Mouse (Mus musculus) limb, embryonic 10.5 days (tissue): Measurements from ENCODE around the gene Ascc3. TPM values are rescaled to one million over a fixed set of nuclear protein-coding genes. Genes with fewer than 3 reads are reported as not detected.

Experiments used
- DNase-seq: peaks from one replicate; pipeline ENCODE4 v3.0.0-alpha.2; 2017; ENCODE audit warnings: low spot score
- H3K27ac ChIP-seq: fragments of 300-500 bp; sonication (generic); 2 replicates; pipeline ENCODE4 v1.5.1; 2016; ENCODE audit warnings: mild to moderate bottlenecking
- H3K27me3 ChIP-seq: fragments of 300-500 bp; sonication (generic); 2 replicates; pipeline ENCODE4 v1.6.1; 2016; ENCODE audit warnings: low read depth, mild to moderate bottlenecking; ENCODE audit not compliant: poor library complexity, severe bottlenecking
- H3K36me3 ChIP-seq: fragments of 300-500 bp; sonication (generic); 2 replicates; pipeline ENCODE4 v1.6.1; 2016; ENCODE audit warnings: mild to moderate bottlenecking, moderate library complexity
- H3K4me1 ChIP-seq: fragments of 300-500 bp; sonication (generic); 2 replicates; pipeline ENCODE4 v1.6.1; 2016
- H3K4me3 ChIP-seq: fragments of 300-500 bp; sonication (generic); 2 replicates; pipeline ENCODE4 v1.5.1; 2016; ENCODE audit warnings: mild to moderate bottlenecking, moderate library complexity
- H3K9me3 ChIP-seq: fragments of 300-500 bp; sonication (generic); replicated peaks from 2 replicates; pipeline ENCODE4 v1.6.1; 2016; ENCODE audit warnings: mild to moderate bottlenecking
- WGBS: fragments of 180-500 bp; shearing (Covaris S2); methylation state at CpG from one replicate; pipeline ENCODE4 v1.1.7; 2016; 5-methylcytosine and 5-hydroxymethylcytosine counted together
- polyA plus RNA-seq: library from polyadenylated mRNA; unstranded; fragments of >200 nt; fragmentation: Nextera tagmentation; extraction: Ambion mirVana; gene quantifications from 2 replicates; pipeline ENCODE4 v1.2.1, GENCODE M21; 2016

Gene Ascc3
- polyA plus RNA-seq, 1 experiment from 2014 or later = 15.9 TPM

- no peaks in the 10 kb centered on the region for H3K27me3 ChIP-seq
- no peak overlapping the region for H3K27ac ChIP-seq
- H3K4me1 ChIP-seq = no peaks in the 10 kb centered on the region
- H3K9me3 ChIP-seq = no peaks in the 10 kb centered on the region
- DNase-seq = no peak
- H3K4me3 ChIP-seq = no peak overlapping the region
- peaks cover 5% of the 10 kb centered on the region; the same call in 1 of the 2 replicates for H3K36me3 ChIP-seq
Measured at GRCm38 (mm10) chr10:50690324-50690723, 97.9 kb downstream of the Ascc3 start.

GRCm38 (mm10) chr10:50698836-50699433 lies 106.5 kb downstream of the Ascc3 start:
- WGBS = 63% methylated on average over 4 of the region's 4 CpGs
- no peak for DNase-seq
- no peaks in the 10 kb centered on the region for H3K36me3 ChIP-seq
- H3K9me3 ChIP-seq = no peaks in the 10 kb centered on the region
- no peaks in the 10 kb centered on the region for H3K27me3 ChIP-seq
- H3K4me1 ChIP-seq = no peaks in the 10 kb centered on the region
- no peak overlapping the region for H3K27ac ChIP-seq
- no peak overlapping the region for H3K4me3 ChIP-seq

DNA sequence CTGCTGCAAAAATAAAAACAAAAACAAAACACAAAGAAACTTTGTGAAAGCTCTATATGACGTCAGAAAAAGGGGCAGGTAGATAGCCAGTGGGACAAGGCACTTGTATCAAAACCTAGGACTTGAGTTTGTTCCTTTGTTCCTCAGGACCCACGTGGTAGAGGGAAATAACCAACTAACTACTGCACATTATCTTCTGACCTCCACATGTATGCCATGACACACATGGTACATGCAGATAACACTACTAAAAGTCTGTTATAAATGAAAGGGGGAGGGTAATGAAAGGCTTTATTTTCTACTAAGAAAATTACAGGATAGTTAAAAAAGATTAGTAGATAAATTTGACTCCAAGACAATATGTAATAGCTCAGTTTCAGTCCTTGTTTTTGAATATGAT lies 109.3 kb downstream of the Ascc3 start:
- no peak for DNase-seq
- no peak overlapping the region for H3K4me3 ChIP-seq
- no peaks in the 10 kb centered on the region for H3K9me3 ChIP-seq
- no peak overlapping the region for H3K27ac ChIP-seq
- no peaks in the 10 kb centered on the region for H3K4me1 ChIP-seq
- H3K27me3 ChIP-seq = no peaks in the 10 kb centered on the region
- whole genome bisulfite sequencing = 72% methylated on average over 2 of the region's 2 CpGs
- no peaks in the 10 kb centered on the region for H3K36me3 ChIP-seq

DNA sequence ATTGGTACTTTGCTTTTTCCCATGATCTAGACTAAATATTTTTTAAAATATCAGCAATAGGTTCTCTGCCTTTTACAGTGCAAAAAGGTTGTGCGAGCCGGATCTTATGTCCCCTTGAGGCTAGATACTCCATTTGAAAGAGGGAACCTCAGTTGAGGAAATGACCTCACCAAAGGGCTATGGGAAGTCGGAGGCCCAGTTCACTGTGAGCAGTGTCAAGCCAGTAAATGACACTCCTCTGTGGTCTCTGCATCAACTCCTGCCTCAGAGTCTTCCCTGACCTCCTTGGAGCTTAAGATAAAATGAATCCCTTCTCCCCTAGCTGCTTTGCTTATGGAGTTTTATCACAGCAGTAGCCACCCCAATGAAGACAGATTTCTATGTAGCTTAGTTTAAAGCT lies 109.9 kb downstream of the Ascc3 start:
- 88% methylated on average over 3 of the region's 3 CpGs for WGBS
- no peaks in the 10 kb centered on the region for H3K27me3 ChIP-seq
- no peak for DNase-seq
- no peaks in the 10 kb centered on the region for H3K9me3 ChIP-seq
- H3K27ac ChIP-seq = no peak overlapping the region
- no peak overlapping the region for H3K4me3 ChIP-seq
- no peaks in the 10 kb centered on the region for H3K36me3 ChIP-seq
- H3K4me1 ChIP-seq = no peaks in the 10 kb centered on the region

DNA sequence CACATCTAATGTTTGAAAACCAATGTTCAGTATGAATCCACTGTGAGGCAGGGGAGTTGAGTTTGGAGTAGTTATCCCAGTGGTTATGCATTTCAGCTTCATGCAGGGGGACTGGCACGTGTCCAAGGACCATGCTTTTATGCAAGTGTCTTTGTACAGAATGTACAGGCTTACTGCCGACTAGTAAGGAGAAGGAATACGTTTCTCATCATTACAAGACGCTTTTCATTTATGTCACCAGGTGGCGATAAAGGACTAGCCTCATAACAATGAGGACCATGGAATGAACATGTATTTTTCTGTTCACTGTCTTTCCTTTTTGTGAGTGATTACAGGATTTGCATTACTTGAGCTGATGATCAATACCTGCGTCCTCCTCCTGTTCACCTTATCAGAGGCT lies 111.7 kb downstream of the Ascc3 start:
- Histone ChIP-seq H3K27ac (no peak overlapping the region), H3K36me3 (0 out of 2 replicates have a peak, but pooled peaks cover 1% of the 10 kb centered on the region), H3K9me3 (no peaks in the 10 kb centered on the region), H3K4me1 (no peaks in the 10 kb centered on the region), H3K4me3 (no peak overlapping the region), H3K27me3 (no peaks in the 10 kb centered on the region)
- WGBS = 46% methylated on average over 6 of the region's 6 CpGs
- peak; percentile 30 for DNase-seq

DNA sequence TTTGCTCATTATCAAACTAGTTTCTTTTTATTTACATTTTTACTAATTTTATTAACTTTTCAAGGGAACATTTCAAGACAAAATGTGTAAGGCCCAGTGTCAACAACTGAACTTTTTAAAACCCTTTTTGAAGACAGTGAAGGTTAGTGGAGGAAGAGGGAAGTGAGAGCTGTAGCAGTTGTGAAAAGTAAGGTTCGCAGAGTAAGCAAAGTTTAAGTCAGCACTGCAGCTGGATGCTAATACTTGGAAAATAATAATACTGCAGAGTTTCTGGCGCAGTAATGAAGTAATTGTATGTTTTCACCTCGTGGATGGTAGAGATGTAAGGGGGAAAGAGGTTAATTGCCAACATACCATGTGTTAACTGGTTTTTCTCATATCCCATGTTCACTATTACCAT lies 112.4 kb downstream of the Ascc3 start:
- no peaks in the 10 kb centered on the region for H3K9me3 ChIP-seq
- no peak overlapping the region for H3K27ac ChIP-seq
- no peaks in the 10 kb centered on the region for H3K4me1 ChIP-seq
- 85% methylated on average over 3 of the region's 3 CpGs for WGBS
- no peak for DNase-seq
- no peak overlapping the region for H3K4me3 ChIP-seq
- no peaks in the 10 kb centered on the region for H3K27me3 ChIP-seq
- H3K36me3 ChIP-seq = 0 out of 2 replicates have a peak, but pooled peaks cover 1% of the 10 kb centered on the region

DNA sequence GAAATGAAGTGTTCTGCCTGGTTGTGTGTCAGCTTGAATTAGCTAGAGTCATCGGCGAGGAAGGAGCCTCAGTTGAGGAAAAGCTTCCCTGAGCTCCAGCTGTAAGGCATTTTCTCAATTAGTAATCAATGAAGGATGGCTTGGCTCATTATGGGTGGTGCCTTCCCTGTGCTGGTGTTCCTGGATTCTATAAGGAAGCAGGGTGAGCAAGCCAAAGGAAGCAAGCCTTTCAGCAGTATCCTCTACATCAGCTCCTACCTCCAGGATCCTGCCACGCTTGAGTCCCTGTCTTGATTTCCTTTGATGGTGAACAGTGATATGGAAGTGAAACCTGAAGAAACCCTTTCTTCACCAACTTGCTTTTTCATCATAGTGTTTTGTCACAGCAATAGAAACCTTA lies 118.8 kb downstream of the Ascc3 start:
- no peak for DNase-seq
- 82% methylated on average over 3 of the region's 3 CpGs for WGBS

GRCm38 (mm10) chr10:50711765-50712164 lies 119.3 kb downstream of the Ascc3 start:
- peaks cover 10% of the 10 kb centered on the region; the same call in 1 of the 2 replicates for H3K36me3 ChIP-seq
- no peak for DNase-seq
- H3K27ac ChIP-seq = no peak overlapping the region
- H3K27me3 ChIP-seq = no peaks in the 10 kb centered on the region
- no peaks in the 10 kb centered on the region for H3K9me3 ChIP-seq
- 95% methylated on average over 1 of the region's 1 CpGs for WGBS
- H3K4me3 ChIP-seq = no peak overlapping the region
- H3K4me1 ChIP-seq = no peaks in the 10 kb centered on the region

More for the DNA sequence above, 118.8 kb downstream of the Ascc3 start:
- peaks cover 10% of the 10 kb centered on the region; the same call in 1 of the 2 replicates for H3K36me3 ChIP-seq
- H3K4me3 ChIP-seq = no peak overlapping the region
- no peaks in the 10 kb centered on the region for H3K27me3 ChIP-seq
- H3K27ac ChIP-seq = no peak overlapping the region
- no peaks in the 10 kb centered on the region for H3K4me1 ChIP-seq
- H3K9me3 ChIP-seq = no peaks in the 10 kb centered on the region

DNA sequence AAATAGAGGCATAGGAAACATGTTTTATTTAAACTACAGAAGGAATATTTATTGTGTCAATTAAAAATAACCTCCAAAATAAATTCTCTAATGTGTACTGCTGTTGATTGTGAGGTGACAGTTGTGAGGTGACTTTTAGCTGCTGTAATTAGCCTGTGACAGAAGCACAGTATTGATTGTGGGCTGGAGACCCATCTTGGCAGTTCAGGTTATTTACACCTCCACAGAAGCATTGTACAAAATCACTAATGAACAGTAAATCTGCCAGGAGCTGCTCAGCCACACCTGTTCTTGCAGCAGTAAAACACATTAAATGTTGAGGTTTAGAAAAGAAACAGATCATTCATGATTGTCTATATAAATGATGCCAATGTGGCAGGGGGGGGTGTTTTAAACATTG lies 141.0 kb downstream of the Ascc3 start:
- H3K27ac ChIP-seq = no peak overlapping the region
- no peaks in the 10 kb centered on the region; the same call in 1 of the 2 replicates for H3K36me3 ChIP-seq
- peak; percentile 31 for DNase-seq
- no peaks in the 10 kb centered on the region for H3K4me1 ChIP-seq
- H3K4me3 ChIP-seq = no peak overlapping the region
- H3K9me3 ChIP-seq = no peaks in the 10 kb centered on the region
- H3K27me3 ChIP-seq = no peaks in the 10 kb centered on the region

DNA sequence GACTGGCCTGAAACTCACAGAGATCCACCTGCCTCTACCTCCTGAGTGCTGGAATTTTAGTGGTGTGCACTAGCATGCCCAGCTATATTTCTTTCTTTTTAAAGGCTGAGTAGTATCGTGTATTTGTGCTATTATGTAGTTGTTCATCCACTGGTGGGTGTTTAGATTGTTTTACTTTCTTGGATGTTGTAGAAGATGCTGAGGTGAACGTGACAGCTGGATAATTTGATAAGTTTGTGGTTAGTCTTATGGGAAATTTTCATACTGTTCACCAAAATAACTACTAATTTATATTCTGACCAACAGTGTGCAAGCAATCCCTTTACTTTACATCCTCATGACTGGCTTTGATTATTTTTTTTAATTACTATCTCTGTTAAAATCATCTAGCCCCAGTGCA lies 169.6 kb downstream of the Ascc3 start:
- no peaks in the 10 kb centered on the region for H3K9me3 ChIP-seq

DNA sequence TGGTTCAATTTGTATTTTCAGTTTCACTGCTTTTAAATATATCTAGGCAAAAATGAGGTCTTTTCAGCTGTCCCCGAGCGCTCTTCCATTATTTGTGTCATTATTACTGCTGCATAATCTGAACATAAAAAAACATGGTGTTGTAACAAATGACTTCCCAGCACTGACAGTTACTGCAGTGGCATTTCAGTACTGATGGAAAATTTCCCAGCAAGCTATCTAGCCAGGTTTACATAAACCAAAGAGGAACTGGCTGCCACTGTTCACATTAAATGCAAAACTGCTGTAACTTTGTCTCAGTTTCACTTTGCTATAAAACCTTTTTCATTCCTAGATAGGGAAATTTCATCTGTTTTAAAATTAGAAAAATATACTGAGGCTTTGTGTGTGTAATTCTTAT lies 170.5 kb downstream of the Ascc3 start:
- Histone ChIP-seq H3K27me3 (peaks cover 80% of the 10 kb centered on the region), H3K36me3 (no peaks in the 10 kb centered on the region), H3K27ac (no peak overlapping the region), H3K9me3 (no peaks in the 10 kb centered on the region), H3K4me3 (no peak overlapping the region), H3K4me1 (peaks cover 6% of the 10 kb centered on the region; the same call in 1 of the 2 replicates)
- DNase-seq = no peak
- 75% methylated on average over 2 of the region's 2 CpGs for WGBS

More for the DNA sequence above, 169.6 kb downstream of the Ascc3 start:
- no peaks in the 10 kb centered on the region for H3K36me3 ChIP-seq
- peaks cover 80% of the 10 kb centered on the region for H3K27me3 ChIP-seq
- H3K27ac ChIP-seq = no peak overlapping the region
- 88% methylated on average over 2 of the region's 2 CpGs for WGBS
- peaks cover 6% of the 10 kb centered on the region; the same call in 1 of the 2 replicates for H3K4me1 ChIP-seq
- DNase-seq = no peak
- no peak overlapping the region for H3K4me3 ChIP-seq

GRCm38 (mm10) chr10:50763457-50764310 lies 171.2 kb downstream of the Ascc3 start:
- peaks cover 6% of the 10 kb centered on the region; the same call in 1 of the 2 replicates for H3K4me1 ChIP-seq
- no peaks in the 10 kb centered on the region for H3K36me3 ChIP-seq
- H3K27ac ChIP-seq = no peak overlapping the region
- peaks cover 80% of the 10 kb centered on the region for H3K27me3 ChIP-seq
- no peak overlapping the region for H3K4me3 ChIP-seq
- 38% methylated on average over 7 of the region's 7 CpGs for WGBS
- peak; percentile 46 for DNase-seq
- no peaks in the 10 kb centered on the region for H3K9me3 ChIP-seq

DNA sequence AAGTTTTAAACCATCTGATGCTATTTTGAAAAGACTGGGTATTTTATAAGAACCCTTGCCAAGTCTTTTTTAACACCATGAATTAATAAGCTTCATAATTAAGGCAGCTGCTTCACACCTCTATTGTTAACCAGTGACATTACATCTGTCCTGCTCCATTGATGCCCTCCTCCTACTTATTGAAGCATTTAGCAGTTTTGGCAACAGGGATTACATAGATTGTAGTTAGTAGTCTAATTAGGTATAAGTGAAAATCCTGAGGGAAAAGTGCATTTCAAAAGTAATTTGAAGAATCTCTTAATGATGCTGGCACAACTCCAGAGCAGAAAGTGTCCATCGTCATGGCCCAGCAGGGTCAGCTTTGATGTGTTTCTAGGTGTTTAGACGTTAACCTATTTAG lies 180.3 kb downstream of the Ascc3 start:
- Histone ChIP-seq H3K27me3 (peaks cover 59% of the 10 kb centered on the region), H3K4me1 (peaks cover 3% of the 10 kb centered on the region; the same call in 1 of the 2 replicates), H3K36me3 (no peaks in the 10 kb centered on the region), H3K27ac (no peak overlapping the region), H3K4me3 (no peak overlapping the region), H3K9me3 (no peaks in the 10 kb centered on the region)
- 65% methylated on average over 2 of the region's 2 CpGs for WGBS
- no peak for DNase-seq
